Mouse (Mus musculus): ENCODE data around the gene Wdr90. TPM values are rescaled to one million over a fixed set of nuclear protein-coding genes. Genes with fewer than 3 reads are reported as not detected.
A peak's percentile ranks its signal among the peaks of the same experiment; 100 is the strongest.
"Not testable (repeated sequence)": the region's sequence is repeated elsewhere in the genome, so short reads cannot be mapped to it uniquely, and the experiment has no call there.

Wdr90 gene
- total and polyA plus RNA-seq, 3 experiments = 1.2 to 8.5 (median 1.3) TPM

GRCm38 (mm10) chr17:25872676-25873075 is 11.4 kb upstream of the Wdr90 start:
- WGBS = 85% methylated on average over 3 of the region's 3 CpGs

DNA sequence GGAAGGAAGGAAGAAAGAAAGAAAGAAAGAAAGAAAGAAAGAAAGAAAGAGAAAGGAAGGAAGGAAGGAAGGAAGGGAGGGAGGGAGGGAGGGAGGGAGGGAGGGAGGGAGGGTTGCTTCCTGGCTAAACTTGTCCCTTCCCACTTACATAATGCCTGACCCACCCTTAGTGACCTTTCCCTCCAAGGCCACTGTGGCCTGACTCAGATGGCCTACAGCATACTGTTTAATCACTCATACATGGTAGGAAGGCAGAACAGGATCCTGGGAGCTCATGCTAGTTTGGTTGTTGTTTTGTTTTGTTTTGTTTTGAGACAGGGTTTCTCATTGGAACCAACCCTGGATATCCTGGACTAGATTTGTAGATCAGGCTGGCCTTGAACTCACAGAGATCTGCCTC is 10.3 kb upstream of the Wdr90 start:
- H3K4me3 ChIP-seq; H3K4me1 ChIP-seq (ENCODE audit: control insufficient read depth, insufficient read depth, low read length); H3K36me3 ChIP-seq (ENCODE audit: control insufficient read depth, insufficient read depth, low read length); H3K27ac ChIP-seq; H3K9ac ChIP-seq (ENCODE audit: low read depth, low read length); H3K79me2 ChIP-seq (replicated peaks; ENCODE audit: control insufficient read depth, insufficient read depth, low read length); intact Hi-C loops (cut with DNase I); H3K27me3 ChIP-seq (ENCODE audit: control insufficient read depth, insufficient read depth, low read length); DNase-seq: not testable (repeated sequence)

More at GRCm38 (mm10) chr17:25872676-25873075, 11.4 kb upstream of the Wdr90 start:
- no peaks in the 10 kb centered on the region for H3K27me3 ChIP-seq (ENCODE audit: control insufficient read depth, insufficient read depth, low read length)
- no peak overlapping the region for H3K27ac ChIP-seq
- no peak overlapping the region for H3K4me3 ChIP-seq
- no peak overlapping the region for H3K9ac ChIP-seq (ENCODE audit: low read depth, low read length)
- no peaks in the 10 kb centered on the region; the same call in 1 of the 2 replicates for H3K79me2 ChIP-seq (replicated peaks; ENCODE audit: control insufficient read depth, insufficient read depth, low read length)
- H3K4me1 ChIP-seq (ENCODE audit: control insufficient read depth, insufficient read depth, low read length) = peaks cover 9% of the 10 kb centered on the region
- intact Hi-C loops (cut with DNase I) = no loop called here
- H3K36me3 ChIP-seq (ENCODE audit: control insufficient read depth, insufficient read depth, low read length) = no peaks in the 10 kb centered on the region
- DNase-seq = no peak
- TF ChIP-seq POLR2A (IDR thresholded peaks at IDR 0.05; ENCODE audit: insufficient read depth, low read depth, low read length) = no peak
- no peak for TF ChIP-seq EP300 (IDR thresholded peaks at IDR 0.05; ENCODE audit: insufficient read depth, low read depth, low read length)

- Histone ChIP-seq H3K4me3 (no peak overlapping the region), H3K27ac (no peak overlapping the region), H3K4me1 (ENCODE audit: control insufficient read depth, insufficient read depth, low read length) (peaks cover 7% of the 10 kb centered on the region), H3K36me3 (ENCODE audit: control insufficient read depth, insufficient read depth, low read length) (no peaks in the 10 kb centered on the region), H3K9ac (ENCODE audit: low read depth, low read length) (no peak overlapping the region), H3K27me3 (ENCODE audit: control insufficient read depth, insufficient read depth, low read length) (no peaks in the 10 kb centered on the region), H3K79me2 (replicated peaks; ENCODE audit: control insufficient read depth, insufficient read depth, low read length) (peaks cover 3% of the 10 kb centered on the region)
- 95% methylated on average over 2 of the region's 2 CpGs for WGBS
- DNase-seq = no peak
- TF ChIP-seq EP300 (IDR thresholded peaks at IDR 0.05; ENCODE audit: insufficient read depth, low read depth, low read length) (no peak), POLR2A (IDR thresholded peaks at IDR 0.05; ENCODE audit: insufficient read depth, low read depth, low read length) (no peak), CTCF (IDR thresholded peaks at IDR 0.05) (no peak)
- intact Hi-C loops (cut with DNase I) = loop anchor here (5.0 kb wide), 2 partner anchors 38 to 617 kb away; partner anchors contain the start of gene Stub1
Observed at GRCm38 (mm10) chr17:25869954-25870353, 8.7 kb upstream of the Wdr90 start.

- WGBS = 84% methylated on average over 8 of the region's 8 CpGs
- no peak overlapping the region for H3K9ac ChIP-seq (ENCODE audit: low read depth, low read length)
- no peak overlapping the region for H3K27ac ChIP-seq
- no peak for DNase-seq
- intact Hi-C loops (cut with DNase I) = loop anchor here (5.0 kb wide), 2 partner anchors 37 to 618 kb away; partner anchors contain the start of gene Stub1
- peaks cover 7% of the 10 kb centered on the region for H3K4me1 ChIP-seq (ENCODE audit: control insufficient read depth, insufficient read depth, low read length)
- H3K36me3 ChIP-seq (ENCODE audit: control insufficient read depth, insufficient read depth, low read length) = no peaks in the 10 kb centered on the region
- H3K4me3 ChIP-seq = no peak overlapping the region
- peaks cover 3% of the 10 kb centered on the region for H3K79me2 ChIP-seq (replicated peaks; ENCODE audit: control insufficient read depth, insufficient read depth, low read length)
- no peaks in the 10 kb centered on the region for H3K27me3 ChIP-seq (ENCODE audit: control insufficient read depth, insufficient read depth, low read length)
- TF ChIP-seq CTCF (IDR thresholded peaks at IDR 0.05) (no peak), POLR2A (IDR thresholded peaks at IDR 0.05; ENCODE audit: insufficient read depth, low read depth, low read length) (no peak), EP300 (IDR thresholded peaks at IDR 0.05; ENCODE audit: insufficient read depth, low read depth, low read length) (no peak)
Observed at GRCm38 (mm10) chr17:25869498-25869897, 8.2 kb upstream of the Wdr90 start.

DNA sequence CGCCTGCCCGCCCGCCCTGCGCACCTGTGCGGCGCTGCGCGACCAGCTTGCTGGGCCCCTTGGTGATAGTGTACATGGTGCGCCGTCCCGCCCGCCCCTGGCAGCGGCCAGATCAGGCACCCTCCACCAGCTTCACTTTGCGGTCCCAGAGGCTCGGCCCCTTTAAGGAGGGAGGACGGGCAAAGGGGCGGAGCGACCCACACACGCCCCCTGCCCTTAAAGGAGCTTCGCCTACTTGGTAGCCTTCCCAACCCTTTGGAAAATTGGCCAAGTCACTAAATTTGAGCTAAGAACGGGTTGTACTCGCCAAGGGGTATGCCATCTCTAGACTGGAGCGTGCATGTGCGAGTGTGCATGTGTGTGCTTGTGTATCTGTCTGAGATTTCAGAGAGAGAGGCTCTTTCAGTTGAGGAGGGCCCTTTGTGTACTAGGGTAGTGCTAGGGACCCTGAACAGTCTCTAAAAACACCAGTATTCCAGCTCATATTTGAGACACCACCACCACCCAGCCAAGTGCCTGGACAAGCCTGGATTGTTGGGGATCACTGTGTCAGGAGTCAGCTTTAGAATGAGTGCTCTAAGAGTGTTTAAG is 7.4 kb upstream of the Wdr90 start, which contains the start of gene Mcrip2:
TSS of gene Mcrip2 (minus strand) at position 164 of the 591 bp plus-strand sequence.
- WGBS = under 1% methylated on average over 24 of the region's 24 CpGs
- Histone ChIP-seq H3K9ac (ENCODE audit: low read depth, low read length) (peak within 1 kb of the TSS; percentile 92), H3K4me1 (ENCODE audit: control insufficient read depth, insufficient read depth, low read length) (peaks cover 3% of the 10 kb centered on the region), H3K4me3 (peak within 1 kb of the TSS; percentile 100), H3K36me3 (ENCODE audit: control insufficient read depth, insufficient read depth, low read length) (no peaks in the 10 kb centered on the region), H3K79me2 (replicated peaks; ENCODE audit: control insufficient read depth, insufficient read depth, low read length) (peaks cover 3% of the 10 kb centered on the region), H3K27me3 (ENCODE audit: control insufficient read depth, insufficient read depth, low read length) (no peaks in the 10 kb centered on the region), H3K27ac (peak within 1 kb of the TSS; percentile 94)
- peak; percentile 90 for DNase-seq
- 0 out of 2 replicates have a peak, but pooled peaks have one; percentile 5 for TF ChIP-seq CTCF (IDR thresholded peaks at IDR 0.05)
- peak; percentile 82; the same call in 1 of the 2 replicates for TF ChIP-seq POLR2A (IDR thresholded peaks at IDR 0.05; ENCODE audit: insufficient read depth, low read depth, low read length)
- peak; percentile 80; the same call in 1 of the 2 replicates for TF ChIP-seq EP300 (IDR thresholded peaks at IDR 0.05; ENCODE audit: insufficient read depth, low read depth, low read length)
- intact Hi-C loops (cut with DNase I) = loop anchor here (5.0 kb wide), 2 partner anchors 36 to 619 kb away; partner anchors contain the start of gene Stub1

DNA sequence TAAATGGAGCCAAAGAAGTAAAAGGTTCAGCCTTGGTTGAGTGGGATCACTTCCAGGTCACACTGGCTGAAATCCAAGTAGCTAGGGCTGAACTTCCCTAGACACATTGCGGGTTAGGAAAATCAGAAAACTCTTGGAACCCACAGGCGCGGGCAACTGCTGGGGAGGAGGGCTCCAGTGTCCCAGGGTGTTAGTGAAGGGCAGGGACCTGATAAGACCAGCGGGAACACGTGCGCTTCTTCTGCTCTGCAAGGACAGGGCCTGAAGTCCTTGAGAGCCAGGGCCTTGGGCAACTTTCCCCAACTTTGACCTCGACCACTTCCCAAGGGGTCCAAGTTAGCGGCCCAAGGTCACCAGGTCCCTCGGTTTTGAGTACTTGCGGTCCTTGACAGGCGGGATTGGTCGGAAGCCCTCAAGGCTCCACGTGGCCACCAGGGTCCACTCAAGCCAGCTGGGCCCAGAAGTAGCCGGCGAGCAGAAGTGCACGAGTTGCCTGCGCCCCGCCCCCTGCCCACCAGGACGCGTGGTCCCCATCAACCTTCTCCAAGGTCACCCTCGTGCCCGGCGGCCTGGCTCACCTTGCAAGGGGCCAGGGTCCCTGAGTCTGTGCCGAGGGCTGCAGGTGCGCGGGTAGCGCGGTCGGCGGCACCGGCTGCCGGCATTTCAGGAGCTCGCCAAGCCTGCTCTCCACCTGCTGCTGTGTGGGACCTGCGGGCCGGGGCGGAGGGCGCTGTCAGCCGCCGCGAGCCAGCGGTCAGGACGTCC is 6.7 kb upstream of the Wdr90 start:
- H3K36me3 ChIP-seq (ENCODE audit: control insufficient read depth, insufficient read depth, low read length) = no peaks in the 10 kb centered on the region
- WGBS = under 1% methylated on average over 42 of the region's 42 CpGs
- peaks cover 3% of the 10 kb centered on the region for H3K79me2 ChIP-seq (replicated peaks; ENCODE audit: control insufficient read depth, insufficient read depth, low read length)
- intact Hi-C loops (cut with DNase I) = loop anchor here (5.0 kb wide), 2 partner anchors 36 to 619 kb away; partner anchors contain the start of gene Stub1
- H3K9ac ChIP-seq (ENCODE audit: low read depth, low read length) = peak overlapping the region; percentile 92
- TF ChIP-seq CTCF (IDR thresholded peaks at IDR 0.05) = no peak
- 0 out of 2 replicates have a peak, but pooled peaks have one; percentile 50 for TF ChIP-seq EP300 (IDR thresholded peaks at IDR 0.05; ENCODE audit: insufficient read depth, low read depth, low read length)
- TF ChIP-seq POLR2A (IDR thresholded peaks at IDR 0.05; ENCODE audit: insufficient read depth, low read depth, low read length) = peak; percentile 55; the same call in 1 of the 2 replicates
- DNase-seq = peak; percentile 69 to 74
- peak overlapping the region; percentile 94 for H3K27ac ChIP-seq
- no peaks in the 10 kb centered on the region for H3K27me3 ChIP-seq (ENCODE audit: control insufficient read depth, insufficient read depth, low read length)
- peak overlapping the region; percentile 100 for H3K4me3 ChIP-seq
- peaks cover 3% of the 10 kb centered on the region for H3K4me1 ChIP-seq (ENCODE audit: control insufficient read depth, insufficient read depth, low read length)

Data from heart, adult 2 months (tissue).